Mouse (Mus musculus) retina, embryonic 14.5 days (tissue): Measurements from ENCODE around the gene Rhox2a.
"Not testable (repeated sequence)": the region's sequence is repeated elsewhere in the genome, so short reads cannot be mapped to it uniquely, and the experiment has no call there.

Source experiments
- DNase-seq: peaks from one replicate; pipeline ENCODE4 v3.0.0-alpha.2; 2015; ENCODE audit warnings: low spot score

Rhox2a gene

GRCm38 (mm10) chrX:37244676-37245075 lies at the start of gene Rhox2a:
TSS of gene Rhox2a (plus strand) at chrX:37244976.
- DNase-seq, result not testable (repeated sequence)

DNA sequence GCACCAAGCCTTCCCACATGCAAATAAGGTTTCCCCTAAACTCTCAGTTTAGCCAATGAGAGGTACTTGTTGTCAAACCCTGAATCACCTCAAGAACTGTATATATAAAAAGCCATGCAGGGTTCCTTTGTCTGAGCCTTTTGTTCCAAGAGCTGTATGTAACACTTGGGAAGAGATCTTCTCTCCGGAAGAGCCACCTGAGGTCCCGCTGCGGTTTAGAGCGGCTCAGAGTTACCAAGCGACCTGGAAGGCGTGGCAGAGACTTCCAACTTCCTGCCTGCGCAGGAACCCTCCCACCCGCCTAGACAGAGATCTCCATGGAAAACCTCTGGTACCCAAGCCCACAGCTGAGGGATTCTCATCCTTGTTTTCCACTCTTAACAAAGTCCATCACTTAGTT lies 46.1 kb upstream of the Rhox2a start:
- no peak for DNase-seq

GRCm38 (mm10) chrX:37210941-37211340 lies 33.8 kb upstream of the Rhox2a start, which contains the start of gene Gm9:
TSS of gene Gm9 (minus strand) at chrX:37211041.
- no peak for DNase-seq

DNA sequence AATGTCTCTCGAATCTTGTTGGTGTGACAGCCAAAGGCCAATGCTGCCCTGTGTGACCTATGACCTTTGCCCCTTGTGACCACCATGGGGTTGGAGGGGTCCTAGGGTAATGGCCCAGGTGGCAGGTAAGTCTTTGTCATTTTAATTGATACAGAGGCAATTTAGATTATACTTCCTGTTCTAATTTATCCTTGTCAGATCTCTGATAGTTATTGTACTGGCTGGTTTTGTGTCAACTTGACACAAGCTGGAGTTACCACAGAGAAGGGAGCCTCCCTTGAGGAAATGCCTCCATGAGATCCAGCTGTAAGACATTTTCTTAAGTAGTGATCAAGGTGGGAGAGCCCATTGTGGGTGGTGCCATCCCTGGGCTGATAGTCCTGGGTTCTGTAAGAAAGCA lies 22.6 kb upstream of the Rhox2a start, which contains the start of gene Rhox1:
Gene Rhox1, minus strand, starts transcription at position 101 of the 400 bp plus-strand sequence.
- DNase-seq, result not testable (repeated sequence)

DNA sequence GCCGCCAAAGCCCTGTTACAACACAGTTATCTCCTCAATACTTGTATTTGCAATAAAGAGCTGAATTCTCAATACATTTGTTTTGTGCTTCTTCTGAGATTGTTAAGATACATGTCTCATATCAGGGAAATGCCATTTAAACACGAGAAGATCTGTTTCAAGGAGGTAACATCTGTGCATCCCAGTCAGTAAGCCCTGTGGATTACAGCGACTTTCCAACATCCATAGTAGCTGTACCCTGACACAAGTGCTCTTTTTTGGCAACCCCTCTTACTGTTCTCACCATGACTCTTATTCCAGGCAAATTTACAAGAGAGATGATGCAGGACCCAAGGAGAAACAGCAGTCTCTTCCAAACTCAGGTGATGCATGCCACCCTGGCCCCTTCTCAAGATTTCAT lies 4.8 kb downstream of the Rhox2a start, which contains the start of gene Rhox3a:
Gene Rhox3a, plus strand, starts transcription at position 301 of the 400 bp plus-strand sequence.
- not testable (repeated sequence) for DNase-seq

GRCm38 (mm10) chrX:37265038-37265437 lies 20.3 kb downstream of the Rhox2a start, which contains the start of gene Rhox4a:
TSS of gene Rhox4a (plus strand) at chrX:37265338.
- not testable (repeated sequence) for DNase-seq
